Mouse (Mus musculus): ENCODE results near the gene Lrmda.

The Lrmda gene

DNA sequence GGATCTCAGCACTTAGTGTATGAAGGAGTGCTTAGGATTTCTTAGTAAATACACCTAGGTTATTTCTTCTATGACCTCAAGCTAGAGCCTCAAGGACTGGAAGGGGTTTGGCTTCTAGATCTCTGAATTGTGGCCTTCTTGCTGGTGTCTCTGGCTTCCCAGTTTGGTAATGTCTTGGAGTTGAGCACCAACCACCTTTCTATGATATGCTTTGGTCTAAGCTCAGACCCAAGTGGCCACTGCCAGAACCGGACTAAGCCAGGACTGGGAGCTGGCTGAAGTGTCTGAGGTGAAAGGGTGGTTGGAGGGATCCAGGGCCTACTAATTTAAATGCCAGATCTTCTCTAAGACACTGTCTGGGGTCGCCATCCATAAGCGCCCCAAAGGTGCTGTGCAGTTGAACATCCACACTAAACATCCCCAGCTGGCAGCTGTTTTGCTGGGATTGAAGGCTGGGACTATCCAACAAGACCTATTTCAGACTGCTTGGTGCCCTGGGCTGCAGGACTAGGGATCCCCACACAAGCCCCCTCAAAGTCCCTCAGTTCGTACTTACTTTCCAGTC lies 27.1 kb upstream of the Lrmda start:
- DNase-seq (ENCODE audit: low read depth): no peak

DNA sequence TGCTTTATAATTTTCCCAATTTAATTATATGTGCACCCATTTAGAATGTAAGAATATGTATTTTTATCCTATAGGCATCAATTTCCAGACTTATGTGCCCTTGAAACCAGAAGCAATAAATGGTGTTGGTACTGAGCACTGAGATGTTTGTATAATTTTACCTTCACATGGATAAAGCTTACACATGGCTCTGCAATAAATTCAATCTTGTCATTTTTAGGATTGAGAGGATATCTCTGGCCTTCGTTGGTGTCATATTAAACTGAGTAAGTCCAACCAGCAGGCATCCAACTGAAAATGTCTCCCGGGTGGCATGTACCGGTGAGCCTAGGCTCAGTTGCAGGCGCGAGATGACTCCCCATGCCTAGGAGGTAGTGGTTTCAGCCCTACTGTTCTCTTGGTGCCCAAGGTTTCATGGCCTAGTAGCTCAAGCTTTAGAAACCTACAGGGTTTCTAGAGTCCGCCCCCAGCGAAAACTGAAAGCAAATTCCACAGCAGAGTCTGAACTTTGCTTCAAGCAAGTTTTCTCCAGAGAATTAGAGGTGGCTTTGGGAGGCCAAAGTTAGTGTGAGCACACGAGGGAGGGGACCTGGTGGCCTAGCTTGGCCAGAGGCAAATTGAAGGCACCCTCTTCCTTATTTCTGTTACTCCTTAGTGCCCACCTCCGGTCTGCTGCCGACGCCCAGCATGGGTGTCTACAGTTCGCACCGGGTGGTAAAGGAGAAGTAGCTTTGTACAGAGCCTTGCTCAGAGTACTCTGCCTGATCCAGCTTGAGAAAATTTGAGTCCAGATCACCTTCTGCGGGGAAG lies 26.1 kb upstream of the Lrmda start:
- no peak for DNase-seq (ENCODE audit: low read depth)

DNA sequence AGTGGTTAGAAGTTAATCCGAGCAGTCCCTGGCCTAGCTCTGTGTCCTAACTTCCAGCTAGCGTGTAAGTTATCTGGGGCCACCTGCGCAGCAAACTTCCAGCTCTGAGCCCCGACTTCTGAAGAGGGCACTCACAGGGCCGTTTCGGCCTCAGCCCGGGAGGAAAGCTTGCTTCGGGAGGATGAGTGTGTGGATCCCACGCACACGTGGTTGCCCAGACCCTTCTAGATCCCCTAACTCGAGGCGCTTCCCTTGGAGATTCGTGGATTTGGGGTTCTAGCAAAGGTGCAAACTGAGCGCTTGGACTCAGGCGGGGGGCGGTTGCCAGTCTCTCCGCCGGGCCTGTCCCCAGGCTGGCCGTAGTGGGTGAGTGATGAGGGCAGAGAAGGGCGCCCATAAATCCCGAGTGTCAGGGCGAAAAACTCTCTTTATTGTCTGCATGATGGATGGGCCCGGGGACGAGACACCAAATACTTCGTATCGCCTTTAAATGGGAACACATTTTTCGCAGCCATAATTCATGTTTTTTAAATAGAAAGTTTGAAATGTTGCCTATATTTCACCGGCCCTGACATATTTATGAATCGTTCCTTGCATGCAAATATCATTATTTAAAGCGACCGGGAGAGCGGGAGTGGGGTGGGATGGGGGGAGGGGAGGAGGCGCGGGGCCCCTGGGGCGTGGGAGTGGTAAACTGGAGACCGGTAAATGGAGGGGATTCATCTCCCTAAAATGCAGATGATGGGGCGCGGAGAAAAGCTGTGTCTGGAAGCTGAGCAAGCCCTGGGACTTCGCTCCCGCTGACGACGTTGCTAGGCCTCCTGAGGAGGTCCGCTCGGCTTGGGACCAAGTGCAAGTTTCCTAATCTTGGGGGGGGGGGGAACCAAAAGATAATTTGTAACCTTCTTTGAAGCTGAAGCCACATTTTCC lies 25.2 kb upstream of the Lrmda start:
- no peak for DNase-seq (ENCODE audit: low read depth)

DNA sequence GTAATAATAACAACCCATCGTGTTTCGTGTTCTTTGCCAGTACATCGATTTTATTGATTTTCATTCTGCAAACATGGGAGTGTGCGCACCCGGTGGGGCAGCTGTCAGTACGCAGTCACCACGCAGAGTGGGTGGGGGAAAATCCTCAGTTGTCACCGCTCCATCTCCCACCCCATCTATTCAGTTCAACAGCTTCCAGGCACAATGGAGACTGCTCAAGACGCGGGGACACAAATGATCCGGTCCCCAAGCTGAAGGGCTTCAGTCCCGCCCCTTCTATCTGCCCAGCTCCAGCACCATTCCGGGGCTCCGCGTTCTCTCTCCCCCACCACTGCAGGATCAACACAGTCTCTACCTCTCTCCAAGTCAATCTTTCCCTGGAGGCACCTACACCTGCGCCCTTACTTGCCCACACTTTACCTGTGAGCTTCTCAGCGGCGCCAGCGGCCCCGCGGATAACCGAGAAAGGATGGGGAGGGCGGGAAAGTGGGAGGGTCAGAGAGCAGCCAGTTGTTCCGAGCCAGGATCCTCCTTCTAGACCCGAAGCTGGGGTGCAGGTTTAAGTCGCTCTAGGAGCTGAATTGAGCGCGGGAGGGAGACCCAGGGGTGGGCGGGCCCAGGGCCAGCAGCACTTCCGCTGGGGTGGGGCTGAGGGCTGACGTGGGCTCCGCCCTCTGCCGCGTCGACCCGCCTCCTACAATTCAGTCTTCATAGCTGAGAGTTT lies 24.3 kb upstream of the Lrmda start:
- DNase-seq (ENCODE audit: low read depth): no peak

DNA sequence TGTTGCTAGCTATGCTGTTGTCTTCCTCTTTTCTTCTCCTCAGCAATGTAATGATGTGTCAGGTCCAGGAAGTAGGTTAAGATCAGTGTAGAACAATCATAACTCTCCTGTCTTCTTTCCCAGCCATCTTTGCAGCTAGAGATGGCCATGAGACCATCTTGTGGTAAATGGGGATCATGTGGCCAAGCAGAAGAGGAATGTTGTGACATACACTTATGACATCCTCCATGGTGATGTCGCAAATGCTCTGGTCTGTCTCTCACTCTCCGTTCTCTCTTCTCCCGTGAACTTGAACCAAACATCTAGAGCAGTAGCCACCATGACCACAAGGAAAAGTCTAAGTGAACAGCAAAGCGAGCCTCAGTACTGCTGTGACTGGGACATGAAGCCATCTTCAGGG lies 19.9 kb upstream of the Lrmda start:
- no peak for DNase-seq (ENCODE audit: low read depth)

DNA sequence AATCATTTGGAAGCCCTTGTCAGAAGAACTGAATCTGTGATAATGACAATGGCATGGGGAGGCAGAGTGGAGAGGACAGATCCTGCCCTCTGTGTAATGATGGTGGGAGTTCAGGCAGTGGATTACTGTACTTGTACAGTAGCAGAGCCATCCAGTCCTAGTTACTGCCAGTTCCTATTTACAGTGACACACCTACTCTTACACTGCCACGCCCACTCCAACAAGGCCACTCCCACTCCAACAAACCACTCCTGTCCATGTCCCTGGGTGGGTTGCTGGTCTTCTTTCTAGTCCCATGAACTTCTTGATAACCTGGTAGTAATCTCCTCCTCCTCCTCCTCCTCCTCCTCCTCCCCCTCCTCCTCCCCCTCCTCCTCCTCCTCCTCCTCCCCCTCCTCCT lies 16.3 kb upstream of the Lrmda start:
- DNase-seq (ENCODE audit: low read depth): no peak

DNA sequence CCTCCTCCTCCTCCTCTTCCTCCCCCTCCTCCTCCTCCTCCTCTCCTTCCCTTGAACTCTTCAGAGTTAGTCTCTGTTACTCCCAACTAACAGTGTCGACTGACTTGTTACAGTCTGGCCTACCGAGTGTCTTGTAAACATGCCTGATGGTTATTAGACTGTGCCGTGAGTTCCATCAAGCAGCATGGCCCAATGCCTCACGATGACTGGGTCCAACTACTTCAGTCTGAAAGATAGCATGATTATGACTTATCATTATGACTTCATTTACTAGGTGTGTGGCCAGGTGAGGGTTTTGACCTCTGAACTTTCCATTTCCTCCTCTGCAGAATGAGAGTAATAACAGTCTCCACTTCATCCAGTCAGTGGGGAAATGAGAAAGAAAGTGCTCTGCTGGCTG lies 15.9 kb upstream of the Lrmda start:
- DNase-seq (ENCODE audit: low read depth): no peak

DNA sequence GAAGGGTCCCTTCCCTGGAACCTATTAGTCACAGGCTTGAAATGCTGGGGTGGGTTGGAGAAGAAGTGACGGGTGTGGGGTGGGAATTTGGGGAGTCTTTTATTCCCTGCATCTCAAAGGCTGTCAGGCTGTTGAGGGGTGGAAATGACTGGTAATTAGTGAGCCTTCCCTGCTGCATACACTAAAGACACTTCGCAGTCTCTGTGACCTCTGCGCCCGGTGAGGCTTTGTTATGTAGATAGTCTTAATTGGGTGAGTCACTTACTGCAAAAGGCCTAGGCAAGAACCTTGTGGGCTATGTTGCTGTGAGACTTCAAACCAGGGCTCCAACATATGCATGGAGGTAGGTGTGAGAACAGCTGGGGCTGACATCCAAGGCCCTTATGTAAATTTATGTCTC lies 14.6 kb upstream of the Lrmda start:
- DNase-seq (ENCODE audit: low read depth): no peak

DNA sequence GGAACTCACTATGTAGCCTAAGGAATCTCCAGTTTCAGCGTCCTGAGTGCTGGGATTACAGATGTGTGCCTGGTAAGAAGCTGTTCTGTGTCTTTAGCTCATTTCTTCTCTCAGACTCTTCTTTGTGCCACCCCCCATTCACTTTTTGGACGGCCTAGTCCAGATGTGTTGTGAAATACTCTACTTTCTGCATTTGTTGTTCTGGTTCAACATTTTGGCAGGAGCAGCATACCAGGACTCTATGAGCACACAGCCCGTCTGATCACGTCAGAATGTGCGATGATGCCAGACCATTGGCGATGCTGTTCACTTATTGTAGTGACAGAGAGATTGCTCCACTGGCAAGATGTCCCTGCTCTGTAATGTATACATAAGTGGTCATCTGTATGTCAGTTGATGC lies 12.5 kb upstream of the Lrmda start:
- no peak for DNase-seq (ENCODE audit: low read depth)

DNA sequence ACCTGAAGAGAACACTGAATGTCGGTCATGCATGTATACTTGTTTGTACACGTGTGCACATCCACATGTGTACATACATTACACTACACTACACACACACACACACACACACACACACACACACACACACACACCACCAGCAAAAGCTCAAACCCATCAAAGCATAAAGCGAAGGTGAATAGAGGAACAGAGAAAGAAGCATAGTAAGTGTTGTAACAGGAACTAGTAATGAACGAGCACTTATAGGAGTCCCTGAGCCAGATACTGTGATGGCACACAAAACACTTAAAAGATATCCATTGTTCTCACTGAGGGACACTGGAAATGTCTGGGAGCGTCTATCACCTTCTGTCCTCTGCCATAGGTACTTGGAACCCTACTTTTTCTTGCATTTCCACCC lies 5.2 kb upstream of the Lrmda start:
- no peak for DNase-seq (ENCODE audit: low read depth)

DNA sequence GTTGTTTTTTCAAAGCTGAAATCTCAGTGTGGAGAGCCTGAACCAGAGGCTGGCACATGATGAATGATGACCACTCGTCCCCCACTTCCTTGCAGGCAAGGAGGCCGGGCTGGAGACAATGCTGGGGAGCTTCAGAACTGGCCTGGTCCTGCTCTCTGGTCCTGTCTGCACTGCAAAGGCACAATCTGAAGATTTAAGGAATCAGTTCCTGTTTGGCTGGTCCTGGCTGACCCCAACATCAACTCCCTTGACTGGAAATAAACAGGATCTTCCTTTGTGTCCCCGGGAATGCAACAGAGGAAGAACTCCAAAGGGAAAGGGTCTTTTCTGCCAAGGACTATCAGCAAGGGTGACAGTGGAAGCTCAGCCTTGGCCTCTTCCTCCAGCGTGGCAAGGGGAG lies 4.7 kb upstream of the Lrmda start:
- no peak for DNase-seq (ENCODE audit: low read depth)

DNA sequence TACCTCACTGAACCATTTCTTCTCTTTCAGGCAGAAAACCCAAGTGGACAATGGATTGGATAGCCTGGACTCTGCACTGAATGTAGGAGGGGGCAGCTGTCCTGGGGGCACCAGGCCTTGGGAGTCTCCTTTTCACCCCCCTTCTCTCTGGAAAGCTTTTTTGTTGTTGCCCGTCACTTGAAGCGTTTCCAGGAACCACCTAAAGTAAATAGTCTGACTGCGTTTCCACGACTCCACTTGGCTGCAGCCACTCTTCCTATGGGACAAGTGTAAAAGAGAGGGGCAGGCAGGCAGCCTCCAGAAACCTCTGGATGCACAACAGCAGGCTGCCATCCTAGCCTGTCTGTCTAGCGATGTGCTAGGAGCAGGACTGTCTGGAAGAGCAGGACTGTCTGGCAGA lies 2.5 kb upstream of the Lrmda start:
- no peak for DNase-seq (ENCODE audit: low read depth)

DNA sequence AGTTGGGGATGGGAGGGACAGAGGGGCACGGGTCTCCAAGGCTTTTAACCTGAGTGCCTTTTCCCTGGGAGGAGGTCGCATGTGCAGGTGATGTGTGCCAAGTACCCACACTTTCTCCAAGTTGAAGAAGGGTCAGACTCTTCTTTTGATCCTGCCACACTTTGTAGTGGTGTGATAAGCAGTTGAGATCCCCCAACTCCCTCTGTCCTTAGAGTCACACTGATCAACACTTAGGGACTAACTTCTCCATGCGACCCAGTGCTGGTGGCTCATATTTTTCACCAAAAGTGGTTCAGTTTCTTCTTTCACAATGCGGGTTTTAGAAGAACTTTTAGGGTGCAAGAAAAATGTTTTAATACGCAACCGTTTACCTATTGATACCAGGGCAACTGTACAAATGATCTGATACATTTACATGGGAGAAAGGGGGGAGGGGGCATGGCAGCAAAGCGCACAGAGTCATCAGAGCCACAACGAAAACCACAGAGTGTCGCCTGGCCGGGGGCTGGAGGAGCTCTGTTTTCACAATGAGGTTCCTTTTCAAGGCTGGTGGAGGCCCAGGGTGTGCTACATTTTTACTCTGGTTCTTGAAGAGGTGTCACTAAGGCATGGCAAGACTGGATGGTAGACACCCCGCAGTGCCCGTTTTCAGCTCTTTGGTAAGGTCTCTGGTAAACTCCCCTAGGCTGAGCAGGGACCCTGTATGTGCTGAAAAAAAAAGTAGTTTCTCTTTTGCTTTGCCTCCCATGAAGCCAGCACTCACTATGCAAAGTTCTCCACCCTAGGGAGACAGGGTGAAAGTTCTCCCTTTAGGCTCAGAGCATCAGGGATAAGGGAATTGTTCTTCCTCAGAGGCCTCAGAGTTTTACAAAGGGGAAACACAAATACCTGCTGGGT lies 685 bp downstream of the Lrmda start:
- DNase-seq (ENCODE audit: low read depth): peak; percentile 37

DNA sequence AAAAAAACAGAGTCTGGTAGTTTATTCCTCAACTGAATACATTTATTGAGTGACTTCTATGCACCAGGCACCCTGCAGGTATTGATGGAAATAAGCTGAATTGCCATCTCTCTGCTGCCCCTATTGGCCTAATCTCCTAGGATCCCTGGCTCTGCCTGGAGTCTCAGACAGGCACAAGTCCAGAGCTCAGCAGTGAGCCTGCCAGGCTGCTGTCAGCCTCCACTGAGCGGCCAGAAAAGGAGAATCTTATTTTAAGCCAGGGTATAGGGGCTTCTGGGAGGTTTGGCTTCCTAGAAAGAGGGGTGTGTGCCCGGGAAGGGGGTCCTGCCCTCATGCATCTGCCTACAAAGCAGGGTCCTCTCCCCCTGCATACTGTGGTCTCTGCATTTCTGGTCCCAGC lies 1.4 kb downstream of the Lrmda start:
- DNase-seq (ENCODE audit: low read depth): peak; percentile 18

DNA sequence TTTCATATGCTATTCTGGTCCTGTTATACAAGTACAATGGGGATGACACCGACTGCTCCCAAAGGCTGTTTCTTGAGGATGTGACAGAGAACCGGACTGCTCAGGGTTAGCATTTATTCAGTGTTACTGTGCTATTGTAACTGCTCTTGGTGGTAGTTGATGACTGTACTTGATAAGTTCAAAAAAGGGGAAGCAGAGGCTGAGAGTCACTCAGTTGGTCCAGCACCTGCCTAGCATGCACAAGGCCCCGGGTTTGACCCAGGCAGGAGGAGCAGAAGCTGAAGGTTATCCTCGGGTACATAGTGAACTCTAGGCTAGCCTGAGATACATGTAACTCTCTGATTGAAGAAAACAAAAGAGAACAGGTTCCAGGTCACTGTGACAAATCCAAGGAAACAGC lies 4.0 kb downstream of the Lrmda start:
- no peak for DNase-seq (ENCODE audit: low read depth)

DNA sequence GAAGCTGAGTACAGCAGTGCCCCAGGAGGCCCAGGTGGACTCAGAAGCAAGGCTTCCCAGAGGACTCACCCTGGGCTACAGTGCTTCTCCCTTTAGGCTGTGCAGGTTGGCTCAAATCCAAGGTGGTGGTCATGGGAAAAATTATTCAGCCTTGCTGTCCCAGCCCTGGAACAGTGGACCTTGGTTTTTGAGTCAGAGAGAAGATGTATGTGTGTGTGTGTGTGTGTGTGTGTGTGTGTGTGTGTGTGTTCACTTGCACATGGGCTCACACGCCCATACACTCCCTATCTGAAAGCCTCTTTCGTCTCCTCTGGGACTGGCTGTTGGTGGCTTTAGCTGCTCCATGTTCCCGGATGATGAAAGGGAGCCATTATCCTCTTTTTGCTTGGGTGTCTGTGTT lies 16.4 kb downstream of the Lrmda start:
- DNase-seq (ENCODE audit: low read depth): no peak

DNA sequence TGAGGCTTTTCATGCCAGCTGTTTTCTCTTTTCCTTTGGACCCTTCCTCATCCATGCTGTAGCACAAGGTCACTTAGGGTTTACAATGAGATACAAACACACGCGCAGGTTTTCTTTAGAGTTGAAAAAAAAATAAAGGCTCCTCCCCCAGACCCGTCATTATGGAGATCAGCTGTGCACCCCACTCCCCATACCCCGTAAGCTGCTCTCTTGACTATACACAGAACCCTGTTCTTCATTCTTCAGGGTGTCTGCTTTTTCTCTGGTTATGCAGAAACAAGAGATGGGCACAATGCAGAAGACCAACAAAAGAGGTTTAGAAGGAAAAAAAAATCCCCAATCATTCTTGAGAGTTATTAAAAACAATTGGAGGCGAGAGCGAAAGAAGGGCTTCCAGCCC lies 16.8 kb downstream of the Lrmda start:
- no peak for DNase-seq (ENCODE audit: low read depth)

DNA sequence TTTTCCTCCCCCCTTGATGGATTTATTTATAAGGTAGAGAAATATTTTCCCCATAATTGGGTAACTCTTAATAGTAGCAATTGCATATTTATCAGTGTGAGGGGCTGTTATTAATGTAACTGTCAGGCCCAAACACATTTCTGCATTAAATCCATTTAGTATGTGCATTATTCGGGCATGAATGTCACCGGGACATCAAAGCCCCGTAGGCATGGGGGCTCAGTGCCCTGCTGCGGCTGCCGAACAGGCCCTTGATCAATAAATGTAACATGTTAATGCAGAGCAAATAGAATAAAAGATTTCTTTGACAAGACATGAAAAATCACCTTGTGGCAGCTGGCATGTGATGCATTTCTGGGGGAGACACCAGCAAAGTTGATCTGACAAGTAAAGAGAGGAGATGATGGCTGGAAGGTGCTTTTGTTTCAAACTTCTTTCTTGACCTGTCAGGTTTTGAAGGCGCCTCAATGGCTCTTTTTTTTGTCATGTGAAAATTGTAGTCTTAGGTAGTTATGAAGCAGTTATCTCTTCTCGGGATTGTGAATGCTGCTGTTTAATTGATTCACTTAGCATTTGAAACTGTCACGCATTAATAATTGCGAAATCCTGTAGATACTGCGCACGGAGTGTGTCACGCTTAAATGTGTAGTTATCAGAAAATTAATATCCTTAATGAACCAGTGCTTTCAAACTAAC lies 17.4 kb downstream of the Lrmda start:
- no peak for DNase-seq (ENCODE audit: low read depth)

DNA sequence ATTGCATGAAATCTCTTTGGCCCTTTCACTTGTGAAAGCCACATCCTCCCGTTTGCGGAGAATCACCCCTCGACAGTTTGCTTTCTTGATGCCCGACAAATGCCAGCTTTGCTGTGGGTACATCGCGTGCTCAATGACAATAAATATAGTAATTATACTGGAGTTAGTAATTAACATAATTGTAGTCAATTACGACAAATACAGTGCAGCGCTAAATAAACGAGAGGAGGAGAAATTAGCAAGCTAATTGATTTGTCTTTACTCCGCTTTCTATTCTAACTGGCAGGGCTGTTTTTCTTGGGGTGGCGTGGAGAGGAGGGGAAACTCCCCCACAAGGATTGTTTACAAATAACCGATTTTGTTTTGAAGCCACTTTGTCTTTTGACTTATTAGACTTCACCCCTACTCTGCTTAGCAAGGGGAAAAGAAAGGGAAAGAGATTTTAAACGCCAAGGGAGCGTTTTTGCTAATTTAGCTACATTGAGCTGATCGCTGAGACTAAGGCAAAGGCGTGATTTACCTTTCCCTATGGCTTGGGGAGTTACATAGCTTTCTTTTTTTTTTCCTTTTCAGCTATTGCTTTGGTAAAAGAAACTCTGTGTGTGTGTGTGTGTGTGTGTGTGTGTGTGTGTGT lies 18.1 kb downstream of the Lrmda start:
- no peak for DNase-seq (ENCODE audit: low read depth)

DNA sequence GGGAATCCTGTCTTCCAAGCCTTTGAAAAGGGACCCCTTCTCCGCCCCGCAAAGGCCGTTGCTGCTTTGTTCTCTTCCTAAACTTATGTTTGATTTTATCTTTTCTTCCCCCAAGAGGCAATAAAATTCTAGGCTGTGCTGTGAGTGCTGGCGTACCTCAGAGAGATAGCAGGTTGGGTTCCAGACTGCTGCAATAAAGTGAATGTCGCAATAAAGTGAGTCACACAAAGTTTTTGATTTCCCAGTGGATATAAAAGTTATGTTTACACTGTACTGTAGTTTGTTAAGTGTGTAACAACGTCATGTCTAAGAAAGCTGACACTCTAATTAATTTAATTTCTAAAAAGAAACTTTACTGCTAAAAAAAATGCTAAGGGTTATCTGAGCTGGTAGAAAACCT lies 22.6 kb downstream of the Lrmda start:
- no peak for DNase-seq (ENCODE audit: low read depth)
